ENCODE assay signal across 8 mouse cellular contexts in genomic region chr17:10079853-10080650, GRCm38 (mm10).
A peak's percentile ranks its signal among the peaks of the same experiment; 100 is the strongest.
DNase-seq lines count a peak whose midpoint lies in the region.

No protein-coding gene starts in this region.

- peak; percentile 1 for DNase-seq in 416B (ENCODE audit: low read depth)
- peak; percentile 71 for DNase-seq in Muller cell, postnatal 12 days (ENCODE audit: inconsistent ontology term)
- DNase-seq in heart, postnatal 25 days (ENCODE audit: low spot score) = peak; percentile 49
- peak; percentile 19 to 32 for DNase-seq in kidney, postnatal 4 days
- DNase-seq in right cerebral cortex, postnatal 4 days = no peak
- DNase-seq in right cerebral cortex, postnatal 14 days = no peak
- no peak for DNase-seq in right cerebral cortex, adult 2 months (ENCODE audit: low spot score in 2 of 2)
- no peak for DNase-seq in layer of hippocampus, adult 8-10 months (ENCODE audit: low spot score in 2 of 2)

- intact Hi-C loops in heart, postnatal 25 days (cut with DNase I) = loop anchor here (5.0 kb wide), 2 partner anchors 183 to 193 kb away; no protein-coding TSS in a partner anchor

Comparison
In these comparisons a context has a peak if more than half of its experiments do, and no peak if none do; other contexts are left out.
1. DNase-seq: peak in 416B (single experiment), Muller cell, postnatal 12 days (single experiment), heart, postnatal 25 days (single experiment) and kidney, postnatal 4 days (2 of 2); none in right cerebral cortex, postnatal 4 days (single experiment), right cerebral cortex, postnatal 14 days (single experiment), right cerebral cortex, adult 2 months (0 of 2) and layer of hippocampus, adult 8-10 months (0 of 2).